Mouse (Mus musculus) kidney, adult 2 months (tissue): ENCODE results near the gene Dpp4.

Experiments used
- CTCF ChIP-seq: fragments of 200-500 bp; conservative IDR thresholded peaks from 2 replicates; pipeline ENCODE4 v1.5.1; 2011; ENCODE audit warnings: low read depth, mild to moderate bottlenecking, control low read depth, low read length, moderate library complexity, mixed read lengths; ENCODE audit not compliant: insufficient read depth, insufficient read length
- POLR2A ChIP-seq: fragments of 200-500 bp; IDR thresholded peaks from one replicate; pipeline ENCODE4 v1.6.1; 2011; ENCODE audit warnings: low read depth, low read length, control low read depth

GRCm38 (mm10) chr2:62325388-62325787 lies 86.6 kb downstream of the Dpp4 start:
- TF ChIP-seq CTCF (no peak), POLR2A (no peak)
